Mouse (Mus musculus): ENCODE measurements around the gene Osgin1.
A peak's percentile ranks its signal among the peaks of the same experiment; 100 is the strongest.

Gene Osgin1

GRCm38 (mm10) chr8:119424199-119424733 lies 9.7 kb upstream of the Osgin1 start:
- DNase-seq = peak; percentile 59

GRCm38 (mm10) chr8:119424740-119425139 lies 9.2 kb upstream of the Osgin1 start:
- DNase-seq = peak; percentile 64

GRCm38 (mm10) chr8:119425533-119425932 lies 8.4 kb upstream of the Osgin1 start:
- peak; percentile 70 for DNase-seq

- DNase-seq = no peak
Measured at GRCm38 (mm10) chr8:119426069-119426735, 7.7 kb upstream of the Osgin1 start.

- DNase-seq = no peak
Measured at GRCm38 (mm10) chr8:119427634-119428349, 6.1 kb upstream of the Osgin1 start.

- DNase-seq = no peak
Measured at GRCm38 (mm10) chr8:119428350-119428740, 5.6 kb upstream of the Osgin1 start.

- DNase-seq = no peak
Measured at GRCm38 (mm10) chr8:119428766-119429327, 5.1 kb upstream of the Osgin1 start.

- no peak for DNase-seq
Measured at GRCm38 (mm10) chr8:119429552-119429951, 4.4 kb upstream of the Osgin1 start.

GRCm38 (mm10) chr8:119430250-119430649 lies 3.7 kb upstream of the Osgin1 start:
- no peak for DNase-seq

GRCm38 (mm10) chr8:119430690-119431089 lies 3.2 kb upstream of the Osgin1 start:
- no peak for DNase-seq

- DNase-seq = no peak
Measured at GRCm38 (mm10) chr8:119432372-119432771, 1.6 kb upstream of the Osgin1 start.

- DNase-seq = no peak
Measured at GRCm38 (mm10) chr8:119434569-119434968, 645 bp downstream of the Osgin1 start.

GRCm38 (mm10) chr8:119435527-119435926 lies 1.6 kb downstream of the Osgin1 start:
- no peak for DNase-seq

- DNase-seq = no peak
Measured at GRCm38 (mm10) chr8:119436331-119436730, 2.4 kb downstream of the Osgin1 start.

- DNase-seq = no peak
Measured at GRCm38 (mm10) chr8:119436933-119437332, 3.0 kb downstream of the Osgin1 start.

- no peak for DNase-seq
Measured at GRCm38 (mm10) chr8:119437506-119437905, 3.6 kb downstream of the Osgin1 start.

- no peak for DNase-seq
Measured at GRCm38 (mm10) chr8:119438876-119439275, 5.0 kb downstream of the Osgin1 start.

GRCm38 (mm10) chr8:119439424-119439823 lies 5.5 kb downstream of the Osgin1 start:
- no peak for DNase-seq

GRCm38 (mm10) chr8:119439893-119440249 lies 5.9 kb downstream of the Osgin1 start:
- DNase-seq = no peak

- peak; percentile 51 for DNase-seq
Measured at GRCm38 (mm10) chr8:119440250-119440951, 6.5 kb downstream of the Osgin1 start.

GRCm38 (mm10) chr8:119440952-119441270 lies 7.0 kb downstream of the Osgin1 start:
- DNase-seq = no peak

GRCm38 (mm10) chr8:119442013-119442412 lies 8.1 kb downstream of the Osgin1 start:
- no peak for DNase-seq

- no peak for DNase-seq
Measured at GRCm38 (mm10) chr8:119442970-119443369, 9.0 kb downstream of the Osgin1 start.

All from thymus, postnatal 14 days (tissue).